Mouse (Mus musculus): Measurements from ENCODE around the gene Eif1ad. TPM values are rescaled to one million over a fixed set of nuclear protein-coding genes. Genes with fewer than 3 reads are reported as not detected.
"Not testable (repeated sequence)": the region's sequence is repeated elsewhere in the genome, so short reads cannot be mapped to it uniquely, and the experiment has no call there.

Gene Eif1ad
- polyA plus RNA-seq, 1 experiment = 19.9 TPM

- no peak for DNase-seq (ENCODE audit: low read depth)
Observed at GRCm38 (mm10) chr19:5377446-5377845, 10.9 kb downstream of the Eif1ad start.

GRCm38 (mm10) chr19:5383326-5383725 is 16.8 kb downstream of the Eif1ad start:
- DNase-seq (ENCODE audit: low read depth) = no peak

- DNase-seq (ENCODE audit: low read depth) = no peak
Observed at GRCm38 (mm10) chr19:5384715-5385114, 18.2 kb downstream of the Eif1ad start.

GRCm38 (mm10) chr19:5388011-5388441 is 21.5 kb downstream of the Eif1ad start:
- DNase-seq (ENCODE audit: low read depth) = no peak

- DNase-seq (ENCODE audit: low read depth) = no peak
Observed at GRCm38 (mm10) chr19:5388588-5389242, 22.2 kb downstream of the Eif1ad start, which contains the start of gene Sart1. TSS of gene Sart1 (minus strand) at chr19:5388703.

GRCm38 (mm10) chr19:5389647-5390046 is 23.1 kb downstream of the Eif1ad start:
- DNase-seq (ENCODE audit: low read depth) = no peak

- no peak for DNase-seq (ENCODE audit: low read depth)
Observed at GRCm38 (mm10) chr19:5390416-5390815, 23.9 kb downstream of the Eif1ad start.

- no peak for DNase-seq (ENCODE audit: low read depth)
Observed at GRCm38 (mm10) chr19:5392892-5393291, 26.4 kb downstream of the Eif1ad start.

- DNase-seq (ENCODE audit: low read depth) = no peak
Observed at GRCm38 (mm10) chr19:5394168-5394567, 27.6 kb downstream of the Eif1ad start.

GRCm38 (mm10) chr19:5395371-5395770 is 28.8 kb downstream of the Eif1ad start:
- no peak for DNase-seq (ENCODE audit: low read depth)

- not testable (repeated sequence) for DNase-seq (ENCODE audit: low read depth)
Observed at GRCm38 (mm10) chr19:5401073-5401472, 34.5 kb downstream of the Eif1ad start.

GRCm38 (mm10) chr19:5402293-5402692 is 35.8 kb downstream of the Eif1ad start, which contains the start of gene Tsga10ip:
TSS of gene Tsga10ip (minus strand) at chr19:5402526.
- DNase-seq (ENCODE audit: low read depth) = no peak

GRCm38 (mm10) chr19:5405924-5406323 is 39.4 kb downstream of the Eif1ad start:
- no peak for DNase-seq (ENCODE audit: low read depth)

- not testable (repeated sequence) for DNase-seq (ENCODE audit: low read depth)
Observed at GRCm38 (mm10) chr19:5406531-5407126, 40.1 kb downstream of the Eif1ad start.

- no peak for DNase-seq (ENCODE audit: low read depth)
Observed at GRCm38 (mm10) chr19:5407133-5407532, 40.6 kb downstream of the Eif1ad start.

GRCm38 (mm10) chr19:5408057-5409001 is 41.8 kb downstream of the Eif1ad start:
- DNase-seq (ENCODE audit: low read depth) = no peak

- no peak for DNase-seq (ENCODE audit: low read depth)
Observed at GRCm38 (mm10) chr19:5409068-5409467, 42.5 kb downstream of the Eif1ad start.

GRCm38 (mm10) chr19:5410641-5411040 is 44.1 kb downstream of the Eif1ad start:
- DNase-seq (ENCODE audit: low read depth) = no peak

GRCm38 (mm10) chr19:5411961-5412360 is 45.4 kb downstream of the Eif1ad start:
- DNase-seq (ENCODE audit: low read depth) = no peak

- no peak for DNase-seq (ENCODE audit: low read depth)
Observed at GRCm38 (mm10) chr19:5413840-5414239, 47.3 kb downstream of the Eif1ad start.

GRCm38 (mm10) chr19:5414534-5414957 is 48.0 kb downstream of the Eif1ad start:
- no peak for DNase-seq (ENCODE audit: low read depth)
